Comparison of ENCODE assay signal across 8 mouse cellular contexts in the genomic region with DNA sequence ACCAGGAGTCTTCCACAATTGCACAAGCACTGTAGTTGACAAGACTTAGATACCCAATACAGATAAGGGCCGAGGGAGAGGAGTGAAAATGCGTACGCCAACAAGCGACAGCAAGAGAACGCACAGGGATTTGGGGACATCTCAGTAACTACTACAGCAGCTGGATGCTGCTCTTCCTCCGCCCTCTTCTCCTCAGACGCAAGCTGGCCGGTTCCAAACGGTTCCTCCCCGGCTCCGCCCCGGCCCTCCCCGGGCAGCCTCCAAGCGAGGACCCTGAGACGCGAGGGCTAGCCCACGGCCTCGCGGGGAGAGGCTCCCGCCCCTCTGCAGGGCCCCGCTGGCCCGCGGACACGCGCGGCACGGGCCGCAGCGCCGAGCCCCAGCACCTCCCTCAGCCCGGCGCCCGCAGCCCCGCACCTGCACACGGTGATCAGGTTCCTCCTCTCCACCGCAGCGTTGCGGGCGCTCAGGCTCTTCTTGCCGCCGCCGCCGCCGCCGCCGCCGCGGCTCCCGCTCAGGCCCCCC. TPM values are rescaled to one million over a fixed set of nuclear protein-coding genes. Genes with fewer than 3 reads are reported as not detected.
DNase-seq lines count a peak whose midpoint lies in the region; ATAC-seq and TF ChIP-seq lines count a peak whose summit lies in the region.

No protein-coding gene starts in this region.

- in situ Hi-C loops in Patski (cut with MboI; ENCODE audit: low pct_unique_long_range_greater_than_20kb): no loop called here

- peak overlapping the region; percentile 91 for H3K27ac ChIP-seq in hindbrain, embryonic 12.5 days
- no peak overlapping the region for H3K27ac ChIP-seq in lung, embryonic 14.5 days (ENCODE audit: low read depth)
- H3K27ac ChIP-seq in neural tube, embryonic 15.5 days (replicated peaks): peak overlapping the region; percentile 95

- peak; percentile 45 for ATAC-seq in Patski
- ATAC-seq in hindbrain, embryonic 12.5 days (ENCODE audit: low FRiP score): peak; percentile 79
- peak; percentile 68 for ATAC-seq in lung, embryonic 14.5 days (ENCODE audit: insufficient read depth)
- ATAC-seq in neural tube, embryonic 15.5 days (ENCODE audit: low FRiP score): peak; percentile 83

- no peak for DNase-seq in Patski (ENCODE audit: low read depth, low spot score)
- peak; percentile 60 for DNase-seq in cerebellum, adult 9-10 months
- DNase-seq in frontal cortex, adult 2 months (ENCODE audit: extremely low spot score in 1 of 2, low spot score in 1 of 2): peak; percentile 55 to 72
- peak; percentile 53 for DNase-seq in layer of hippocampus, adult 9-11 months
- peak; percentile 68 for DNase-seq in lung, embryonic 14.5 days
- peak; percentile 36 to 37 for DNase-seq in thymus, postnatal 10 days (ENCODE audit: low spot score in 2 of 2)

- no peak for TF ChIP-seq CTCF in Patski (IDR thresholded peaks at IDR 0.05)
- TF ChIP-seq CTCF in lung, embryonic 14.5 days (IDR thresholded peaks at IDR 0.05; ENCODE audit: low read depth): no peak

- H3K4me1 ChIP-seq in hindbrain, embryonic 12.5 days: no peaks in the 10 kb centered on the region
- no peaks in the 10 kb centered on the region for H3K4me1 ChIP-seq in lung, embryonic 14.5 days (ENCODE audit: insufficient read depth)
- peaks cover 9% of the 10 kb centered on the region for H3K4me1 ChIP-seq in neural tube, embryonic 15.5 days

- peak overlapping the region; percentile 79 for H3K4me2 ChIP-seq in hindbrain, embryonic 12.5 days (replicated peaks)
- H3K4me2 ChIP-seq in lung, embryonic 14.5 days: peak overlapping the region; percentile 99
- peak overlapping the region; percentile 68 for H3K4me2 ChIP-seq in neural tube, embryonic 15.5 days

- H3K36me3 ChIP-seq in hindbrain, embryonic 12.5 days: no peaks in the 10 kb centered on the region
- no peaks in the 10 kb centered on the region for H3K36me3 ChIP-seq in lung, embryonic 14.5 days (ENCODE audit: insufficient read depth)
- H3K36me3 ChIP-seq in neural tube, embryonic 15.5 days: no peaks in the 10 kb centered on the region

- under 1% methylated on average over 45 of the region's 49 CpGs for WGBS in hindbrain, embryonic 12.5 days
- WGBS in lung, embryonic 14.5 days: under 1% methylated on average over 48 of the region's 49 CpGs
- WGBS in neural tube, embryonic 15.5 days: 0% methylated on average over 7 of the region's 49 CpGs

- H3K4me3 ChIP-seq in hindbrain, embryonic 12.5 days: peak overlapping the region; percentile 91
- H3K4me3 ChIP-seq in lung, embryonic 14.5 days (ENCODE audit: low read depth, low read length): peak overlapping the region; percentile 68
- peak overlapping the region; percentile 91 for H3K4me3 ChIP-seq in neural tube, embryonic 15.5 days (replicated peaks)

- CTCF ChIA-PET in Patski (lab: Charles Lee): no interaction called here

- peaks cover 27% of the 10 kb centered on the region for H3K27me3 ChIP-seq in Patski
- no peaks in the 10 kb centered on the region for H3K27me3 ChIP-seq in hindbrain, embryonic 12.5 days
- H3K27me3 ChIP-seq in lung, embryonic 14.5 days (ENCODE audit: insufficient read depth, low read length): no peaks in the 10 kb centered on the region
- no peaks in the 10 kb centered on the region for H3K27me3 ChIP-seq in neural tube, embryonic 15.5 days (replicated peaks)

- no peaks in the 10 kb centered on the region for H3K9me3 ChIP-seq in hindbrain, embryonic 12.5 days (replicated peaks)
- no peaks in the 10 kb centered on the region for H3K9me3 ChIP-seq in lung, embryonic 14.5 days (ENCODE audit: low read depth, low read length)
- no peaks in the 10 kb centered on the region for H3K9me3 ChIP-seq in neural tube, embryonic 15.5 days (replicated peaks)

- peak overlapping the region; percentile 85 for H3K9ac ChIP-seq in hindbrain, embryonic 12.5 days
- peak overlapping the region; percentile 59 for H3K9ac ChIP-seq in lung, embryonic 14.5 days
- H3K9ac ChIP-seq in neural tube, embryonic 15.5 days (replicated peaks): peak overlapping the region; percentile 93

- POLR2A ChIA-PET in Patski (lab: Charles Lee): no interaction called here

RNA-seq across cellular contexts. Expression of a gene that starts 0.6 kb away (rescaled TPM):
- 0.49 TPM for polyA plus RNA-seq in Patski (2021)
- 13.1 and 17.1 TPM in 2 replicates for polyA plus RNA-seq in frontal cortex, adult 2 months (2012; rRNA removed)
- polyA plus RNA-seq in hindbrain, embryonic 12.5 days (2016; fragmentation: Nextera tagmentation; extraction: Ambion mirVana): 25.8 and 28.2 TPM in 2 replicates
- 2.1 and 2.8 TPM in 2 replicates for polyA plus RNA-seq in lung, embryonic 14.5 days (2014; fragmentation: Nextera tagmentation; extraction: Ambion mirVana)
- polyA plus RNA-seq in neural tube, embryonic 15.5 days (2015; fragmentation: Nextera tagmentation; extraction: Ambion mirVana): 35.5 and 44.8 TPM in 2 replicates

RNA-seq across cellular contexts. Expression of a gene that starts 37.7 kb away (rescaled TPM):
- 0.18 TPM for polyA plus RNA-seq in Patski (2021)
- polyA plus RNA-seq in frontal cortex, adult 2 months (2012; rRNA removed): 24.9 and 28.8 TPM in 2 replicates
- 0.48 and 0.86 TPM in 2 replicates for polyA plus RNA-seq in hindbrain, embryonic 12.5 days (2016; fragmentation: Nextera tagmentation; extraction: Ambion mirVana)
- polyA plus RNA-seq in lung, embryonic 14.5 days (2014; fragmentation: Nextera tagmentation; extraction: Ambion mirVana): 1.5 and 1.7 TPM in 2 replicates
- polyA plus RNA-seq in neural tube, embryonic 15.5 days (2015; fragmentation: Nextera tagmentation; extraction: Ambion mirVana): 1.7 and 2.4 TPM in 2 replicates
